Mouse (Mus musculus) limb, embryonic 14.5 days (tissue): ENCODE measurements at regions not wholly inside any gene's neighbourhood (a gene's known extent, or its start where the extent isn't known, plus 50 kb on each side); places are given as distances from the start of the nearest gene placed in this dataset.
A peak's percentile ranks its signal among the peaks of the same experiment; 100 is the strongest.

Source experiments
- ATAC-seq: fragments of 200-750 bp; cut with Nextera tagmentation; 2 replicates; pipeline ENCODE4 v1.8.0; 2017; ENCODE audit warnings: low read depth, moderate number of reproducible peaks, moderate TSS enrichment; ENCODE audit not compliant: low FRiP score
- DNase-seq: peaks from one replicate; pipeline ENCODE4 v3.0.0-alpha.2; 2015; ENCODE audit warnings: low spot score
- H3K27ac ChIP-seq: fragments of 300-500 bp; sonication (generic); replicated peaks from 2 replicates; pipeline ENCODE4 v1.5.1; 2014; ENCODE audit warnings: low read depth, mild to moderate bottlenecking, low read length, moderate library complexity, mixed read lengths
- H3K27me3 ChIP-seq: fragments of 300-500 bp; sonication (generic); 2 replicates; pipeline ENCODE4 v1.6.1; 2014; ENCODE audit warnings: low read length, mixed read lengths; ENCODE audit not compliant: control insufficient read depth, insufficient read depth
- H3K36me3 ChIP-seq: fragments of 300-500 bp; sonication (generic); 2 replicates; pipeline ENCODE4 v1.6.1; 2014; ENCODE audit warnings: mild to moderate bottlenecking, low read length, moderate library complexity, mixed read lengths; ENCODE audit not compliant: control insufficient read depth, insufficient read depth
- H3K4me1 ChIP-seq: fragments of 300-500 bp; sonication (generic); 2 replicates; pipeline ENCODE4 v1.6.1; 2014; ENCODE audit warnings: antibody characterized with exemption, low read length, mixed read lengths; ENCODE audit not compliant: control insufficient read depth, insufficient read depth
- H3K4me2 ChIP-seq: fragments of 300-500 bp; sonication (generic); replicated peaks from 2 replicates; pipeline ENCODE4 v1.6.1; 2014; ENCODE audit warnings: low read depth, mild to moderate bottlenecking, low read length, moderate library complexity; ENCODE audit not compliant: severe bottlenecking
- H3K4me3 ChIP-seq: fragments of 300-500 bp; sonication (generic); replicated peaks from 2 replicates; pipeline ENCODE4 v1.5.1; 2014; ENCODE audit warnings: low read length
- H3K9ac ChIP-seq: fragments of 300-500 bp; sonication (generic); 2 replicates; pipeline ENCODE4 v1.6.1; 2014; ENCODE audit warnings: mild to moderate bottlenecking, low read depth, low read length, moderate library complexity; ENCODE audit not compliant: severe bottlenecking
- H3K9me3 ChIP-seq: fragments of 300-500 bp; sonication (generic); 2 replicates; pipeline ENCODE4 v1.6.1; 2016; ENCODE audit warnings: low read length; ENCODE audit not compliant: control insufficient read depth
- POLR2A ChIP-seq: fragments of 200-500 bp; IDR thresholded peaks from 2 replicates; pipeline ENCODE4 v1.8.0; 2012; ENCODE audit warnings: inconsistent platforms, mild to moderate bottlenecking, moderate library complexity, borderline replicate concordance; ENCODE audit not compliant: insufficient read depth, insufficient read length; ENCODE audit errors: extremely low read depth
- WGBS: fragments of 180-500 bp; shearing (Covaris S2); extraction: QIAGEN DNeasy Blood & Tissue Kit; methylation state at CpG from one replicate; pipeline ENCODE4 v1.1.7; 2014; 5-methylcytosine and 5-hydroxymethylcytosine counted together

DNA sequence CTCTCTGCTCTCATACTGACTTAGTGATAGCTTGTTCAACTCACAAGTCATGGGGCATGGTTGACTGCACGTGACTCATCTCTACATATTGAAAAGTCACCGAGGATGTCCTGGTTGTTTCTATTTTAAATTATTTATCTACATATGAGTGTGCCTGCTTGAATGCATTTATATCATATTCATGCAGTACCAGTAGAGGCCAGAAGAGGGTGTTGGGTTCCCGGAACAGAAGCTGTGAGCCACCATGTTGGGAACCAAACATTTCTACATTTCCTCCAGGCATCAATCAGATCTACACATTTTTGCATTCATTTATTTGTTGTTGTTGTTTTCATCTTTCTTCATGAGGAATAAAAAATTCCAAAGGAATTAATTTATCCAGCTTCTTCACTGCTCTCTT, 214.6 kb upstream of the Tgfbr2 start:
- Histone ChIP-seq H3K27ac (no peak overlapping the region), H3K27me3 (no peaks in the 10 kb centered on the region), H3K4me3 (no peak overlapping the region), H3K9ac (no peak overlapping the region), H3K36me3 (no peaks in the 10 kb centered on the region), H3K9me3 (no peaks in the 10 kb centered on the region), H3K4me2 (no peak overlapping the region), H3K4me1 (peaks cover 12% of the 10 kb centered on the region)
- no peak for DNase-seq
- ATAC-seq, result no peak
- TF ChIP-seq POLR2A, result no peak
- 83% methylated on average over 3 of the region's 3 CpGs for WGBS

DNA sequence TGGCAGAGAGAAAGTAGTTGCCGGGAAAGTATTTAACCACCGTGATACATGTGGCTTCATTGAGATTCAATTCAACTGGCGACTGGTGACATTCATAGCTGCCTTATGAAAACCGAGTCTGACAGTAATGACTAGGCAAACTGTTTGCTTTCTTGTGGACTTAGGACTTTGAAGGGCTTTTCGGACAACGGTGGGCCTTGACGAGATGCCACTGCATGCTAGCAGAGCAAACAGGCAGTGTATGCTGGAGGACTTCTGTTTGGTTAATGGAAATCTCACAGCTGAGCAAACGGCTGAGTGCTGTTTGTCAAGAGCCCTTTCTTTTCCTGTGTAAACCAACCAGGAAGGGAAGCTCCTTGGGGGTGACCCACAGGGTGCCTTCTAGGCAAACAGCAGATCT, 213.7 kb upstream of the Tgfbr2 start:
- WGBS, result 65% methylated on average over 8 of the region's 8 CpGs
- Histone ChIP-seq H3K27ac (no peak overlapping the region), H3K9me3 (no peaks in the 10 kb centered on the region), H3K4me3 (no peak overlapping the region), H3K4me2 (no peak overlapping the region), H3K9ac (no peak overlapping the region), H3K36me3 (no peaks in the 10 kb centered on the region), H3K27me3 (no peaks in the 10 kb centered on the region), H3K4me1 (peaks cover 21% of the 10 kb centered on the region)
- TF ChIP-seq POLR2A, result no peak
- DNase-seq (peak; percentile 8), ATAC-seq (no peak)

DNA sequence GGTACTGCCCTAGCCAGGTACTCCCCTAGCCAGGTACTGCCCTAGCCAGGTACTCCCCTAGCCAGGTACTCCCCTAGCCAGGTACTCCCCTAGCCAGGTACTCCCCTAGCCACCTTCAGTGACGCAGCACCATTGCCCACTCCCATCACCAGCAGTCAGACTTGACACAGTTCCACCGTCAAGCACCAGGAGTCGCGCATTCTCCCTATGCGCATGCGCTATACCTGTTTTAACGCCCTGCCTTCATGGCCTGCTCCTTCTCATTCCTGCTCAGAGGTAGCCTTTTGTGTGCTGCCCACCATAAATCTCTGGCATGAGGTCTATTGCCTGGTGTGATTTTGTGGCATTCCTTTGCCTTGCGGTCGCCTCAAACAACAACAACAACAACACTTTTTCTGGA, 212.9 kb upstream of the Tgfbr2 start:
- TF ChIP-seq POLR2A, result no peak
- Histone ChIP-seq H3K4me3 (no peak overlapping the region), H3K4me2 (no peak overlapping the region), H3K9me3 (no peaks in the 10 kb centered on the region), H3K36me3 (no peaks in the 10 kb centered on the region), H3K4me1 (peaks cover 30% of the 10 kb centered on the region), H3K9ac (no peak overlapping the region), H3K27ac (no peak overlapping the region), H3K27me3 (no peaks in the 10 kb centered on the region)
- WGBS, result 96% methylated on average over 9 of the region's 9 CpGs
- DNase-seq (no peak), ATAC-seq (no peak)

DNA sequence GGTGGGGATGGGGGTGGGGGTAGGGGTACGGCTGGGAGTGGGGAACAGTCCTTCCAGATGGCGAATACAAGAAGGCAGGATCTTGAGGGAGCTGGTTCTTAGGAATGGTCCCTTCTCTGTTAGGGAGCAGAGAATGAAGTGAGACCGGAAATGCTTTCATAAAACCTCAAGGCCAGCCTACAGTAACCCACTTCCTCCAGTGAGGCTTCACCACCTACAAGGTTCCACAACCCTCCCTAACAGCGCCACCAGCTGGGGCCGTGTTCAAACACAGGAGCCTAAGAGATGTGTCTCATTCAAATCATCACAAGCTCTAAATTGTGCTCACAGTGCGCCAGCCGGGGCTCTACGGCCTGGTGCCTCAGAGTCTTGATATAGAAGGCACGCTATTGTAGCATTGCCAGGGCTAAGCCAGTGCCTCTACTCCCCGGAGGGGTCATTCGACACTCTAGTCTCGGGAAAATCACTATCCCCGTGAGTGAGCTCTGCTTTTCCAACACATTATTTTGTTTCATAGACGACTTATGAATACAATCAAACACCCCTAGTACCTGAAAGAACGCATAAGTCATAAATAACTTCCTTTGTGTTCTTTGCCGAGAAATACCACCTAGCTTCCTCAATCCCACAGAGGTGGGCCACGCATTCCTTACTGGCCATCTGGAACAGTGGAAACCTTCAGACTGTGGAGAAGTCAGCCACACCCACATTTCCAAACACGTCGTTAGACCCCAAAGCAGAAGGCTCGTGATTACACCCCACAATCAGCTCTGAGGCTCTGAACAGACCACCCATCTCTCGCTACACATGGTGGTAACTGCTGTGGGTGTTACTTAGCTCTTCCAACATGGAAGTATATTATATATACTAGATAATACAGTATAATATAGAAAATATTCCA, 209.3 kb upstream of the Tgfbr2 start:
- Histone ChIP-seq H3K9me3 (no peaks in the 10 kb centered on the region), H3K27ac (peak overlapping the region; percentile 98), H3K9ac (peak overlapping the region; percentile 49), H3K4me3 (peak overlapping the region; percentile 22), H3K4me2 (peak overlapping the region; percentile 57), H3K4me1 (peaks cover 34% of the 10 kb centered on the region), H3K27me3 (no peaks in the 10 kb centered on the region), H3K36me3 (no peaks in the 10 kb centered on the region)
- TF ChIP-seq POLR2A, result no peak
- DNase-seq, result peak; percentile 89
- ATAC-seq, result peak; percentile 81
- WGBS, result 17% methylated on average over 21 of the region's 21 CpGs

DNA sequence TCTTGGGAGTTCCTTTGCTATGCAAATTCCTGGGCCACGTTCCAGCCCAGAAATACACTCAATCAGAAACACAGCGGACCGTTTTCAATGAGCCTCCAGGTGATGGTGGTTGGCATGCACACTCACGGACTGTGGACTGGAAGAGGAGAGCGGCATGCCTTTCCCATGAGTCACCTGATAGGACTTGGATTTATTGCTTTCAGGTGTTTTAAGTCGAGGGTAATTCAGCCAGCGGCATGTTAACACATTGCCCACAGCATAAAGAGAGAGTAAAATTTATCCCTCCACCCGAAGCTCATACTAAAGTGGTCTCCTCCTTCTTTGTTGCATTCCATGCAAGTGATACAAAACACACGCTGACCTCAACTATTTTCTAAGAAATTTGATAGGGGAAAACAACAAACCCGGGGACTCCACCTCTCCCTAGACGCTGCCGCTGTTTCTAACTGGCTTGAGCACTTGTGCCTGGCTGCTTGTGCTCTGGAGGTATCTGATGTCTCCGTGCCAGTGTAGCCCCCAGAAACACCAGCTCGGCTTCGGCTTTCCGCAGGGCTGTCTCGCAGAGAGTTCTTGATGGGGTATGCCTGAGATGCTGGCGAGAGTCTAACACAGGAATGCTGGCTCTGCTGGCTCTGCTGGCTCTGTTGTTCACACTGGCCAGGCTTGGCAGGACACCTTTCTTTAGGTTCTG, 208.4 kb upstream of the Tgfbr2 start:
- peaks cover 34% of the 10 kb centered on the region for H3K4me1 ChIP-seq
- WGBS, result 7% methylated on average over 18 of the region's 18 CpGs

More for the DNA sequence above, 208.4 kb upstream of the Tgfbr2 start:
- no peaks in the 10 kb centered on the region for H3K9me3 ChIP-seq
- ATAC-seq (peak; percentile 84), DNase-seq (peak; percentile 90)
- H3K27ac ChIP-seq, result peak overlapping the region; percentile 98
- H3K27me3 ChIP-seq, result no peaks in the 10 kb centered on the region
- TF ChIP-seq POLR2A, result 0 out of 2 replicates have a peak, but pooled peaks have one; percentile 36
- H3K36me3 ChIP-seq, result no peaks in the 10 kb centered on the region
- H3K9ac ChIP-seq, result peak overlapping the region; percentile 49
- H3K4me2 ChIP-seq, result peak overlapping the region; percentile 57
- peak overlapping the region; percentile 22 for H3K4me3 ChIP-seq
